In genomic region chr10:40063291-40063890, GRCm38 (mm10) we compare ENCODE assay signal across 13 mouse cellular contexts. TPM values are rescaled to one million over a fixed set of nuclear protein-coding genes. Genes with fewer than 3 reads are reported as not detected.
DNase-seq lines count a peak whose midpoint lies in the region; ATAC-seq lines count a peak whose summit lies in the region.
"Had no signal": no experiment of that assay in that cellular context is flagged by ENCODE, and none has a peak within 500 bp of the region (broad histone marks: within the 10 kb centered on the region; RNA-seq: fewer than 3 reads in every experiment).

No protein-coding gene starts in this region.

- 14% methylated on average over 5 of the region's 5 CpGs for WGBS in lung, embryonic 16.5 days

- no peak overlapping the region for H3K4me3 ChIP-seq in lung, embryonic 16.5 days (ENCODE audit: low read length)
- H3K4me3 ChIP-seq: midbrain, embryonic 13.5 days; neural tube, embryonic 13.5 days had no signal

- no peaks in the 10 kb centered on the region for H3K9me3 ChIP-seq in lung, embryonic 16.5 days (ENCODE audit: control insufficient read depth, low read length)
- H3K9me3 ChIP-seq: midbrain, embryonic 13.5 days; neural tube, embryonic 13.5 days had no signal

- no peak for ATAC-seq in lung, embryonic 16.5 days (ENCODE audit: low read depth)
- ATAC-seq: lung, postnatal 0 days; midbrain, embryonic 13.5 days had no signal

- H3K4me1 ChIP-seq in lung, embryonic 16.5 days (replicated peaks; ENCODE audit: control insufficient read depth, insufficient read depth, low read length) = peaks cover 8% of the 10 kb centered on the region

- no peaks in the 10 kb centered on the region for H3K36me3 ChIP-seq in lung, embryonic 16.5 days (ENCODE audit: control insufficient read depth, insufficient read depth, low read length)
- H3K36me3 ChIP-seq: midbrain, embryonic 13.5 days; neural tube, embryonic 13.5 days had no signal

- 0 out of 2 replicates have a peak overlapping the region, but pooled peaks have one; percentile 4 for H3K4me2 ChIP-seq in lung, embryonic 16.5 days (ENCODE audit: low read depth, low read length)
- H3K4me2 ChIP-seq: midbrain, embryonic 13.5 days; neural tube, embryonic 13.5 days had no signal

- peak overlapping the region; percentile 7; the same call in 1 of the 2 replicates for H3K27ac ChIP-seq in lung, embryonic 16.5 days (ENCODE audit: low read length)
- H3K27ac ChIP-seq: midbrain, embryonic 13.5 days; neural tube, embryonic 13.5 days had no signal

- H3K9ac ChIP-seq in lung, embryonic 16.5 days (ENCODE audit: low read length) = no peak overlapping the region
- H3K9ac ChIP-seq: midbrain, embryonic 13.5 days; neural tube, embryonic 13.5 days had no signal

- no peaks in the 10 kb centered on the region for H3K27me3 ChIP-seq in lung, embryonic 16.5 days (ENCODE audit: control insufficient read depth, insufficient read depth, low read depth, low read length)
- H3K27me3 ChIP-seq: midbrain, embryonic 13.5 days; neural tube, embryonic 13.5 days had no signal

- DNase-seq in lung, postnatal 25 days (ENCODE audit: low spot score) = no peak
- peak; percentile 82 for DNase-seq in kidney, adult 11 months
- DNase-seq in kidney, postnatal 14 days = peak; percentile 77
- DNase-seq in yolk sac, embryonic 10.5 days (ENCODE audit: low spot score) = peak; percentile 73
- no peak for DNase-seq in natural killer cell, adult 2 months (ENCODE audit: low spot score in 2 of 2)
- DNase-seq in left cerebral cortex, adult 18-20 months (ENCODE audit: low spot score in 2 of 2) = no peak
- DNase-seq: heart, adult 18-20 months had no signal

RNA-seq across cellular contexts. Expression of gene Mfsd4b1, which starts 38.3 kb away (rescaled TPM):
- polyA plus RNA-seq in lung, embryonic 16.5 days (2015; fragmentation: Nextera tagmentation; extraction: Ambion mirVana) = 0.13 and 0.33 TPM in 2 replicates
- under 1 TPM; 0.33 to 0.59 TPM for total RNA-seq in left cerebral cortex, adult 18-20 months (2021)
- polyA plus RNA-seq: large intestine, adult 2 months; stomach, embryonic 14.5 days had no signal

Comparison
In these comparisons a context has a peak if more than half of its experiments do, and no peak if none do; other contexts are left out.
1. DNase-seq: peak in kidney, adult 11 months (single experiment), kidney, postnatal 14 days (single experiment) and yolk sac, embryonic 10.5 days (single experiment); none in lung, postnatal 25 days (single experiment), natural killer cell, adult 2 months (0 of 2) and left cerebral cortex, adult 18-20 months (0 of 2).